Mouse (Mus musculus) bone marrow macrophage, adult 2 months (primary cell): ENCODE data around the gene Foxe1.

Experiments
- CTCF ChIP-seq: IDR thresholded peaks from 2 replicates; pipeline ENCODE4 v1.5.1; 2012; ENCODE audit warnings: low read depth, mild to moderate bottlenecking, low read length, moderate library complexity
- POLR2A ChIP-seq: IDR thresholded peaks from 2 replicates; pipeline ENCODE4 v1.6.1; 2012; ENCODE audit warnings: mild to moderate bottlenecking, low read depth, low read length, borderline replicate concordance

DNA sequence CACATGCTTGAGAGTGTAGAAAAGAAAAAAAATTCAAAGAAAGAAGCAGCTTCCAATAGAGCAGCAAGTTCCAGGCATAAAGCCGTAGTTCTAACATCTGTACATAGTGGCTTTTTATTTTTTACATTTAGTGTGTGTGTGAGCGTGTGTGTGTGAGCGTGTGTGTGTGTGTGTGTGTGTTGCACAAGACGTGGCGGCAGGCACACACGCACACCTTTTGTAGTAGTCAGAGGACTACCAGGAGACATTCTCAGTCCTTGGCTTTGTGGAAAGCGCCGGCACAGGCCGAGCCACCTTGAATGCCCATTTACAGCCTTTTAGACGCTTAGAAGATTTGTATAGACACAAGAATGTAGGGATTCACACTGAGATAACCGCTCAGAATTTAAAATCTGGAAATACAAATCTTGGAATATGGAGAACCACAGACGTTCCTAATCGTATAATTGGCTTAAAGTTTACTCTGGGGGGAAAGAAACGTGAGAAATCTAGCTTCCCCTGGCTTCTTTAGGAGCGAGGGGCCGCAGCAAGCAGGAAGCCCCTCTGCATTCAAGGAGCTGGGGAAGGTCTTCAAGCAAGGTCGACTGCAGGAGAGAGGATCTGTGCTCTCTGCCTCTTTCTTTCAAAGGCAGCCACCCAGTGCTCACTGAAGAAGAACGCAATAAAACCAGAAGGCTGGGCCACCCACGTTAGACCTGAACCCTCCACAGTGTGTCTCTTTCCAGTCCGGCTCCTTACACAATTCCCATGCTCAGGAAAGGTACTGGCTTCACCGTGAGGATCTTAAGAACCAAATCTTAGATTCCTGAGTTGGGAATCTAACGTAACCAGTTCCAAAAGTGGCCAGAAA is 1.4 kb upstream of the Foxe1 start:
- TF ChIP-seq POLR2A, result no peak
- TF ChIP-seq CTCF, result no peak
